Mouse (Mus musculus) ES-Bruce4 (cell line): ENCODE data around the gene Slc3a2.

Source experiments
- CTCF ChIP-seq: IDR thresholded peaks from one replicate; pipeline ENCODE4 v1.8.1; 2011; ENCODE audit warnings: low read depth, low read length
- EP300 ChIP-seq: IDR thresholded peaks from 2 replicates; pipeline ENCODE4 v1.6.1; 2011; ENCODE audit warnings: low read depth, low read length; ENCODE audit not compliant: insufficient read depth

GRCm38 (mm10) chr19:8663360-8663839 is 59.8 kb downstream of the Slc3a2 start, which contains the start of gene Chrm1:
- no peak for TF ChIP-seq CTCF
- no peak for TF ChIP-seq EP300
